Mouse (Mus musculus) adrenal gland, adult 18-20 months (tissue): ENCODE data around the gene Brwd3. TPM values are rescaled to one million over a fixed set of nuclear protein-coding genes. Genes with fewer than 3 reads are reported as not detected.

Experiments
- DNase-seq, 2 experiments: peaks; one replicate each; pipeline ENCODE4 v3.0.0; 2021 to 2022; ENCODE audit warnings: low spot score in 2 of 2
- long read RNA-seq, 2 experiments: library from polyadenylated mRNA; stranded (forward); transcript quantifications; one replicate each; pipeline ENCODE4 v2.0.0; 2021
- total RNA-seq, 2 experiments: library from RNA; stranded (reverse); gene quantifications; 1 replicate in 1 of 2; 2 replicates in 1 of 2; pipeline ENCODE4 v1.2.3; 2021

The Brwd3 gene
- total RNA-seq: 1 to 10 TPM; 6.0 to 6.1 TPM
- long read RNA-seq, experiment 1: 0 reads
- long read RNA-seq, experiment 2: 0 reads

- peak; percentile 60 for DNase-seq
Measured at GRCm38 (mm10) chrX:108834090-108834774, at the start of gene Brwd3. TSS of gene Brwd3 (minus strand) at chrX:108834372.

- no peak for DNase-seq
Measured at GRCm38 (mm10) chrX:108862632-108863031, 28.5 kb upstream of the Brwd3 start.

- DNase-seq: no peak
Measured at GRCm38 (mm10) chrX:108842705-108843104, 8.5 kb upstream of the Brwd3 start.

- DNase-seq: no peak
Measured at GRCm38 (mm10) chrX:108836416-108836815, 2.2 kb upstream of the Brwd3 start.

GRCm38 (mm10) chrX:108835233-108835632 lies 1.1 kb upstream of the Brwd3 start:
- DNase-seq: no peak

GRCm38 (mm10) chrX:108833381-108834020 lies 671 bp downstream of the Brwd3 start:
- peak; percentile 11 to 21 for DNase-seq

GRCm38 (mm10) chrX:108832674-108833189 lies 1.4 kb downstream of the Brwd3 start:
- peak; percentile 54 to 68 for DNase-seq

- DNase-seq: no peak
Measured at GRCm38 (mm10) chrX:108831231-108831630, 2.9 kb downstream of the Brwd3 start.

GRCm38 (mm10) chrX:108828111-108828510 lies 6.1 kb downstream of the Brwd3 start:
- DNase-seq: no peak

- DNase-seq: no peak
Measured at GRCm38 (mm10) chrX:108797268-108797667, 36.9 kb downstream of the Brwd3 start.

- DNase-seq: no peak
Measured at GRCm38 (mm10) chrX:108783724-108784123, 50.4 kb downstream of the Brwd3 start.

- DNase-seq: no peak
Measured at GRCm38 (mm10) chrX:108731755-108732154, 102.4 kb downstream of the Brwd3 start.

- DNase-seq: no peak
Measured at GRCm38 (mm10) chrX:108729564-108729963, 104.6 kb downstream of the Brwd3 start.

GRCm38 (mm10) chrX:108729068-108729467 lies 105.1 kb downstream of the Brwd3 start:
- no peak for DNase-seq

- DNase-seq: no peak
Measured at GRCm38 (mm10) chrX:108728334-108728733, 105.8 kb downstream of the Brwd3 start.

GRCm38 (mm10) chrX:108724241-108724640 lies 109.9 kb downstream of the Brwd3 start:
- no peak for DNase-seq

- no peak for DNase-seq
Measured at GRCm38 (mm10) chrX:108722447-108722846, 111.7 kb downstream of the Brwd3 start.

GRCm38 (mm10) chrX:108704312-108704711 lies 129.9 kb downstream of the Brwd3 start:
- no peak for DNase-seq
